Mouse (Mus musculus) thymus, adult 2 months (tissue): ENCODE measurements around the gene Hpca.

Source experiments
- CTCF ChIP-seq: fragments of 200-500 bp; IDR thresholded peaks from 2 replicates; pipeline ENCODE4 v1.5.1; 2012; ENCODE audit warnings: mild to moderate bottlenecking, control low read depth, low read length, moderate library complexity, borderline replicate concordance; ENCODE audit not compliant: control insufficient read depth, poor library complexity, insufficient read depth; ENCODE audit errors: extremely low read depth
- POLR2A ChIP-seq: fragments of 200-500 bp; IDR thresholded peaks from 2 replicates; pipeline ENCODE4 v1.6.1; 2012; ENCODE audit warnings: mild to moderate bottlenecking, low read length, control low read depth, moderate library complexity; ENCODE audit not compliant: control insufficient read depth, poor library complexity, insufficient read depth; ENCODE audit errors: extremely low read depth

DNA sequence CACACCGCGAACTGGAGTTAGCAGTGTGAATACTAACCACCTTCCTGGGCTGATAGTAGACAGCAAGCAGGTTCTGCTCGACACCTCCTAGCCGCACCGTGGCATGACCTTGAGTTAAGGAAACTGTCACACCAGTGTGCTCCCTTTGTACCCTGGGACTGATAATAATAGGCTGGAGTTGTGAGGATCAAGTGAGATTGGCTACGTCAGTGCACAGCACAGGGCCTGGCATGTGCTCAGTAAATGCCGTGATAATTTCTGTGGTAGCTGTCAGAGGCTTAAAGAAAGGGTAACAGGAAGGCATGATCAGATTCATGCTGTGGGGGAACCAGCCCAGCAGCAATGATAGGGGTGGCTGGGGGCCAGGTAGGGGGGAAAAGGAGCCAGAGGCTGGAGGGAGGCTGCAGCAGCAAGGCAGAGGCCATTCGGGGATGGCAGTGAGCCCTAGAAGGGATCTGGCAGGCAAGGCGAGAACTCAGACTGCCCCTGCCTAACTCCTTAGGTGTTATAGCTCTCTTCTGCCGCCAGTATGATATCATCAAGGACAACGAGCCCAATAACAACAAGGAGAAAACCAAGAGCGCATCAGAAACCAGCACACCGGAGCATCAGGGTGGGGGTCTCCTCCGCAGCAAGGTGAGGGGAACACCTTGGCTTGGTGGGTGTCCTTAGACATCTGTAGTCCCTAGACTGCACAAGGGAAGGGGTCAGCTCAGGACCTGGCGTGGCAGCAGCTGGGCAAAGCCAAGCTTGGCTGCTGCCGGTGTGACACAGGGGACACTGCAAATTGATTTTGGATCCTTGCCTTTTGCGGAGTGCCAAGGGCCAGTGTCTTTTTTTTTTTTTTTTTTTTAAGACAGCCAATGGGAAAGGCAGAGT is 20.0 kb upstream of the Hpca start:
- TF ChIP-seq CTCF (no peak), POLR2A (no peak)
